In the genomic region with DNA sequence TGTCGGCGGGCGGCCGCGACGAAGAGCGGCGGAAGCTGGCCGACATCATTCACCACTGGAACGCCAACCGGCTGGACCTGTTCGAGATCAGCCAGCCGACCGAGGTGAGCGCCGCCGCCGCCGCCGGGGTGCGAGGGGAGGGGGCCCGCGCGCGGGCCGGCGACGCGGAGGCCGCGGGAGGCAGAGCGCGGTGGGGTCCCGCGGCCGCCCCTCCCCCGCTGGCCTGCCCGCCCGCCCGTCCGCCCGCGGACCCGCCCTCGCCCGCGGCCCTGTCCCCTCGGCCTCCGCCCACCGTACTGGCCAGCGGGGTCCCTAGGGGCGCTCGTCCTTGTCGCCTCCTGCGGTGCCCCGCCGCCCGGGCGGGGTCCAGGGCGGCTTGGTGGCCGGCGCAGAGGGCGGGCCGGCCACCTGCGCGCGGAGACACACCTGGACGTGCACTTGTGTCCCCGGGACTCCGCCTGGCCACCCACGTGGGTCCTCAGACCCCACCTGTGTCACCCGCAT, we compare ENCODE assay signal across 7 mouse cellular contexts. TPM values are rescaled to one million over a fixed set of nuclear protein-coding genes. Genes with fewer than 3 reads are reported as not detected.
A peak's percentile ranks its signal among the peaks of the same experiment; 100 is the strongest.
DNase-seq lines count a peak whose midpoint lies in the region; ATAC-seq and TF ChIP-seq lines count a peak whose summit lies in the region.

No protein-coding gene starts in this region.

- no peaks in the 10 kb centered on the region for H3K9me3 ChIP-seq in hindbrain, embryonic 12.5 days (replicated peaks)
- no peaks in the 10 kb centered on the region for H3K9me3 ChIP-seq in lung, embryonic 16.5 days (ENCODE audit: control insufficient read depth, low read length)

- H3K27me3 ChIP-seq in hindbrain, embryonic 12.5 days, result no peaks in the 10 kb centered on the region
- H3K27me3 ChIP-seq in lung, embryonic 16.5 days (ENCODE audit: control insufficient read depth, insufficient read depth, low read depth, low read length), result no peaks in the 10 kb centered on the region

- peak overlapping the region; percentile 96 for H3K4me2 ChIP-seq in hindbrain, embryonic 12.5 days (replicated peaks)
- H3K4me2 ChIP-seq in lung, embryonic 16.5 days (ENCODE audit: low read depth, low read length), result peak overlapping the region; percentile 98

- peak; percentile 46 for DNase-seq in right cerebral cortex, postnatal 4 days
- no peak for DNase-seq in right cerebral cortex, adult 18-20 months

- peak overlapping the region; percentile 96 for H3K9ac ChIP-seq in hindbrain, embryonic 12.5 days
- H3K9ac ChIP-seq in lung, embryonic 16.5 days (ENCODE audit: low read length), result peak overlapping the region; percentile 89

- peak; percentile 62 for ATAC-seq in hindbrain, embryonic 12.5 days (ENCODE audit: low FRiP score)
- peak; percentile 55 for ATAC-seq in lung, embryonic 16.5 days (ENCODE audit: low read depth)
- no peak for ATAC-seq in granulocyte monocyte progenitor cell, adult 5-6 weeks (replicated peaks; ENCODE audit: poor library complexity, severe bottlenecking)
- no peak for ATAC-seq in erythroid progenitor cell, adult 5-6 weeks (replicated peaks; ENCODE audit: low FRiP score, poor library complexity, severe bottlenecking)

- peaks cover 6% of the 10 kb centered on the region for H3K4me1 ChIP-seq in embryonic fibroblast, embryonic 13.5 days (ENCODE audit: control insufficient read depth, insufficient read depth, low read length)
- peaks cover 23% of the 10 kb centered on the region for H3K4me1 ChIP-seq in hindbrain, embryonic 12.5 days
- H3K4me1 ChIP-seq in lung, embryonic 16.5 days (replicated peaks; ENCODE audit: control insufficient read depth, insufficient read depth, low read length), result peaks cover 18% of the 10 kb centered on the region

- no peak for TF ChIP-seq CTCF in embryonic fibroblast, embryonic 13.5 days (IDR thresholded peaks at IDR 0.05; ENCODE audit: borderline replicate concordance, insufficient read depth, low read length)

- under 1% methylated on average over 45 of the region's 72 CpGs for WGBS in hindbrain, embryonic 12.5 days
- WGBS in lung, embryonic 16.5 days, result under 1% methylated on average over 29 of the region's 72 CpGs

- TF ChIP-seq POLR2A in embryonic fibroblast, embryonic 13.5 days (IDR thresholded peaks at IDR 0.05; ENCODE audit: low read depth, low read length), result no peak

- H3K36me3 ChIP-seq in hindbrain, embryonic 12.5 days, result no peaks in the 10 kb centered on the region
- H3K36me3 ChIP-seq in lung, embryonic 16.5 days (ENCODE audit: control insufficient read depth, insufficient read depth, low read length), result no peaks in the 10 kb centered on the region

- H3K27ac ChIP-seq in embryonic fibroblast, embryonic 13.5 days (ENCODE audit: insufficient read depth, low read length), result peak overlapping the region; percentile 53; the same call in 1 of the 2 replicates
- H3K27ac ChIP-seq in hindbrain, embryonic 12.5 days, result peak overlapping the region; percentile 98
- peak overlapping the region; percentile 93 for H3K27ac ChIP-seq in lung, embryonic 16.5 days (ENCODE audit: low read length)

- H3K4me3 ChIP-seq in embryonic fibroblast, embryonic 13.5 days (ENCODE audit: insufficient read depth, low read length), result peak overlapping the region; percentile 69
- H3K4me3 ChIP-seq in hindbrain, embryonic 12.5 days, result peak overlapping the region; percentile 99
- peak overlapping the region; percentile 89 for H3K4me3 ChIP-seq in lung, embryonic 16.5 days (ENCODE audit: low read length)

RNA-seq across cellular contexts. Expression of a gene that starts 0.4 kb away (rescaled TPM):
- polyA plus RNA-seq in embryonic fibroblast, embryonic 13.5 days (2011; ENCODE audit: insufficient read length, low read depth, missing spikeins), result 45.8 and 51.7 TPM in 2 replicates
- 153 and 156 TPM in 2 replicates for polyA plus RNA-seq in hindbrain, embryonic 12.5 days (2016; fragmentation: Nextera tagmentation; extraction: Ambion mirVana)
- polyA plus RNA-seq in lung, embryonic 16.5 days (2015; fragmentation: Nextera tagmentation; extraction: Ambion mirVana), result 77.3 and 92.6 TPM in 2 replicates
- 2.4 and 3.9 TPM in 2 replicates for total RNA-seq in granulocyte monocyte progenitor cell, adult 5-6 weeks (2014; fragmentation: Nextera tagmentation)
- 3.4 and 3.8 TPM in 2 replicates for total RNA-seq in granulocyte monocyte progenitor cell, adult 5-6 weeks (2017)
- total RNA-seq in erythroid progenitor cell, adult 5-6 weeks (2015; ENCODE audit: low replicate concordance), result 3.6 TPM in 1 of 2 replicates, not detected in the other
- 1.9 and 8.9 TPM in 2 replicates for total RNA-seq in erythroid progenitor cell, adult 5-6 weeks (2017; ENCODE audit: low replicate concordance)

RNA-seq across cellular contexts. Expression of a gene that starts 0.9 kb away (rescaled TPM):
- 1.7 and 2.0 TPM in 2 replicates for polyA plus RNA-seq in embryonic fibroblast, embryonic 13.5 days (2011; ENCODE audit: insufficient read length, low read depth, missing spikeins)
- 13.9 and 17.2 TPM in 2 replicates for polyA plus RNA-seq in hindbrain, embryonic 12.5 days (2016; fragmentation: Nextera tagmentation; extraction: Ambion mirVana)
- polyA plus RNA-seq in lung, embryonic 16.5 days (2015; fragmentation: Nextera tagmentation; extraction: Ambion mirVana), result 4.6 and 4.8 TPM in 2 replicates
- total RNA-seq in granulocyte monocyte progenitor cell, adult 5-6 weeks (2014; fragmentation: Nextera tagmentation), result not detected in 2 replicates
- total RNA-seq in granulocyte monocyte progenitor cell, adult 5-6 weeks (2017), result not detected in 2 replicates
- total RNA-seq in erythroid progenitor cell, adult 5-6 weeks (2015; ENCODE audit: low replicate concordance), result not detected in 2 replicates
- not detected in 2 replicates for total RNA-seq in erythroid progenitor cell, adult 5-6 weeks (2017; ENCODE audit: low replicate concordance)

Comparison
In these comparisons a context has a peak if more than half of its experiments do, and no peak if none do; other contexts are left out.
1. ATAC-seq: peak in hindbrain, embryonic 12.5 days (single experiment) and lung, embryonic 16.5 days (single experiment); none in granulocyte monocyte progenitor cell, adult 5-6 weeks (single experiment) and erythroid progenitor cell, adult 5-6 weeks (single experiment).
2. Peak in every context shown above with its lines, with median percentiles within 50 percentile points of each other: H3K27ac ChIP-seq and H3K4me3 ChIP-seq.